Mouse (Mus musculus): ENCODE measurements around the gene Cerk.

GRCm38 (mm10) chr15:86165811-86166590, 19.9 kb downstream of the Cerk start:
- TF ChIP-seq CTCF (IDR thresholded peaks at IDR 0.05; ENCODE audit: extremely low read depth, insufficient read depth, low read length) (no peak), POLR2A (IDR thresholded peaks at IDR 0.05; ENCODE audit: extremely low read depth, insufficient read depth, low read length) (no peak)

Measured in cortical plate, adult 2 months (tissue).